Mouse (Mus musculus) adrenal gland, postnatal 14 days (tissue): ENCODE measurements around the gene Cd164l2. TPM values are rescaled to one million over a fixed set of nuclear protein-coding genes. Genes with fewer than 3 reads are reported as not detected.

Source experiments
- DNase-seq: peaks from one replicate; pipeline ENCODE4 v3.0.0; 2021; ENCODE audit warnings: mixed read lengths
- long read RNA-seq, 2 experiments: library from polyadenylated mRNA; stranded (forward); transcript quantifications; one replicate each; pipeline ENCODE4 v2.0.0; 2021
- total RNA-seq: library from RNA; stranded (reverse); gene quantifications from 2 replicates; pipeline ENCODE4 v1.2.3, GENCODE M21; 2021

The Cd164l2 gene
- total RNA-seq = 2.4 and 5.0 TPM in 2 replicates
- long read RNA-seq, experiment 1, partial matches to known transcripts = 0 of 2 reads
- long read RNA-seq, experiment 1, other reads (novel, unspliced or antisense) = 1 of 2 reads
- long read RNA-seq, experiment 2, partial matches to known transcripts = 0 of 2 reads
- long read RNA-seq, experiment 2, other reads (novel, unspliced or antisense) = 0 of 2 reads

DNA sequence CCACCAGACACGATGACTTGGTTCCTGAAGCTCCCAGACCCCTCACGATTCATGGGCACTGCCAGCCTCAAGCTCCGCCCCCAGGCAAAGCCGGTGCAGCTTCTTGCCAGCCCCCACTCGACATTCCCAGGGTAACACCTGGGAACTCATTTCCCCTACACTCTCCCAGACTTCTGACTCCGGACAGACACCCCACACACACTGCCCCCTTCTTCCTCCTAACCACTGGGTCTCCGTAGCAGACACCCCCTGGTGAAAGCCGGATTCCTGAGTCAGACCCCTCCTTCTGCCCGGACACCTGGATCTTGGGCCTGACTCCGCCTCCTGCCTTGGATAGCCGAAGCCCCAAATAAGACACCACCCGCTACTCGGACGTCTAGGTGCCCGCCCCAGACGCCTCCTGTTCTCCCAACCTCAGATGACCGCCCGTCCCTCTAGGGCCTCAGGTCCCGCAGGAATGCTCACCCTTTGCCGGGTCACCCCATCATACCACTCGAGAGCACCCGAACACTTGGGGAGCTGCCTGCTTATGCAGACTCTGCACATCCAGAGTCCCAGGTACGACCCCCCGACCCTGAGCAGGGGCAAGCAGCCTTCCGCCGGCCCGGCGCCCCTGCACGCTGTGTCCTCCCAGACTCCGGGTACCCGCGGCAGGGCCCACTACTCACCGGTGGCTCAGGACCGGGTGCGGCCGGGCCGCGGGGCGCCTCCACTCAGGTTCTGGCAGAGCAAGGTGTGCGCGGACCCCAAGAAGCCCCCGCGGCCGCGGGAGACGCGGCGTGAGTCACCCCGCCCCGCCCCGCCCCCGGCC, at the start of gene Cd164l2, which contains the start of gene Gpr3:
Gene Cd164l2 (plus strand): TSS at position 381 of the 811 bp plus-strand sequence.
Gene Gpr3 (minus strand): TSS at position 786 of the 811 bp plus-strand sequence.
- DNase-seq = no peak

DNA sequence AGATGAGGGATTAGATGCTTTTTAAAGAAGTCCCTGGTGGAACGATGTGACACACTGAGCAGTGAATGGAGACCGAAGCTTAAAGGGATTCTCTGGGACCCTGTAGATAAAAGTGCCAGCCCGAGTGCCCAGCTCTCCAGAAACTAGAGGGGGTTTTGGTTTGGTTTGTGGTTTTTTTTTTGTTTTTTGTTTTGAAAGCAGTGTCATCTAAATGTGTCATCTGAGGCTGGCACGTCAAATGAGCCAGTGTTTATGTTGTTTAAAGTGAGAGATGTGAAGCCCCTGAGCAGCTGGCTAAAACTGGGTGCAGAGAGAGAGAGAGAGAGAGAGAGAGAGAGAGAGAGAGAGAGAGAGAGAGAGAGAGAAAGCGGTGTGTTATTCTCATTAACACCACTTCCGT, 49.7 kb upstream of the Cd164l2 start:
- no peak for DNase-seq

DNA sequence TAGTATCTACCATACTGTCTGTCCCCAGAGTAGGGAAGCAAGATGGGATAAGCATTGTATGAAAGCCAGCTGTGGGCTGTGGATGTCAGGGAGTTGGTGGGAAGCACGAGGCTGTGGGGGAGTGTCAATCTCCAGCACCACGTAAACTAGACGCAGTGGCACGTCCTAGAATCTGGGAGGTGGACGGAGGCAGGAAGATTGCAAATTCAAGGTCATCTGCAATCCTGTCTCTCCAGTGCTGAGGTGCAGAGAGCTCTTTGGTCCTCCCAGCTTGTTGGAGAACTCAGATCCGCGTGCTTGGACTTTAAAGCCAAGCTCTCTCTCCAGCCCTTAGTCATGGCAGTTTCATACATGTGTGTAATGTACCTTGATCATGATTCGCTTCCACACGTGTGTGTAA, 45.2 kb upstream of the Cd164l2 start:
- no peak for DNase-seq

DNA sequence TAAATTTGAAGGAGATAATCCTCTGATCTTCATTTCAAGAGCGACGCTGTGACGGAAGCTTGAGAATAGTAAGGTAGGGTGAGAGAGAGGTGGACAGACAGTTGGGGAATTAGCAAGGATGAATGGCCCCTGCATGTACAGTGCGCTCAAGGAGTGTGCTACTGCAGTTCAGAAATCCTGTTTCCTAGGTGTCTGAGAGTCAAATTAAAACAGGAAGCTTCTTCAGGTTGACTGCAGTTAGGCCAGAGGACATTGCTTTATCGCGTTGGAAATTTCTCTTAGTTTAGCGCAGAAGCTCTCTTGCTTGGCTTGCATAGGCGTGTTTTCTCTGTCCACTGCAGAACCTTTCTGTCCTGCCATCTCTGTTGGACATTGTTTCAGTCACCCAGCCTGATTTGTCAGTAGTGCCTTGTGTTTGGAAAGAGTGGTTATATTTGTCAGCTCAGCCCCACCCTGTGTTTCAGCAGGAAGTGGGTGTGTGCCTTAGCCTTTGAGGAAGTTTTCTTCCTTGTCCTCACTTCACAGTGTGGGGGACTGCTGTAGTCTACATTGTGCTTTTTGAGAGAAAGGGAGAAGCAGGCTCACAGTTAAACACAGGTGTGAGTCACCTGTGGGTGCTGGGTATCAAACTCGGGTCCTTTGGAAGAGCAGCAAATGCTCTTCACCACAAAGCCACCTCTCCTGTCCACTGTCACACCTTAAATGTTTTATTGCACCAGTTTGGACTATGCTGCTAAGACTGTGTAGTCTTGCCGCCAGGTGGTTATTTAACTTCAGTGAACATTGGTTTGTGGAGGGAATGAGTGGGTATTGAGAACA, 42.5 kb upstream of the Cd164l2 start:
- DNase-seq = peak; percentile 25

DNA sequence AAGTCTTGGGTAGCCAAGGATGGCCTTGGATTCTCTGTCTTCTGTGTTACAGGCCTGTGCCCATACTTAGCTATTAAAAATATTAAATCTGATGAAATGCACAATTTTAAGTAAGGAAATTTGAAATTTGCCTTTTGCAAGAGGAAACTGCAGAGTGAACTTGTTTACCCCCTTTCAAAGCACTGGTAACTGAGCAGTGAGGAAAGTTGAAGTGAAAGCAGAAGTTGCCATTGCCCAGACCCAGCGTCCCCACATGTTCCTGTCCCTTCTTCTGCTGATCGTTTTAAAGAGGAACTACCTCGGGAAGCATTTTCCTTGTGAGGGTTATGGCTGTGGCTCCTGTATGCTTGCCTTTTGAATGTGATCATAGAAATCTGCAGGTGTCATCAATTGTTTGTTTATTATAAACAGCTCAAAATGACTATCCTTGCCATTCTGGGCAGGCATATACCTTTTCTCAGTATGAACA, 41.8 kb upstream of the Cd164l2 start:
- no peak for DNase-seq

DNA sequence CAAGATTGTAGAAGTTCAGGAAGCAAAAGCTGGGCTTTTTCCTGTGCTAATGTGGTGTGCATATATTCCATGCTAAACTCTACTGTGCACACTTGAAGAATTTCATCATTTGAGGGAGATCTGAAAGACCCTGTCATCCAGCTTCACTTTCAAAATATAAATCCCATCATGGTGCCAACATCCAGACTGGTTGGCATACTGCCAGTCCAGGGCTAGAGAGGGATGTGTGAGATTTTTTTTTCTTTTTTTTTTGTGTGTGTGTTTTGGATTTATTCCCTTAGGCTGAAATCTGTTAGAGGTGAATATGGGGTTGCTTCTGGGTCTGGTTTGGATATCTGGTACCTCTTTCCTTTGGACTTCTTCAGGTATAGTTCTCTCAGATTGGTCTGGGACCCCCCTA, 41.3 kb upstream of the Cd164l2 start:
- DNase-seq = no peak

DNA sequence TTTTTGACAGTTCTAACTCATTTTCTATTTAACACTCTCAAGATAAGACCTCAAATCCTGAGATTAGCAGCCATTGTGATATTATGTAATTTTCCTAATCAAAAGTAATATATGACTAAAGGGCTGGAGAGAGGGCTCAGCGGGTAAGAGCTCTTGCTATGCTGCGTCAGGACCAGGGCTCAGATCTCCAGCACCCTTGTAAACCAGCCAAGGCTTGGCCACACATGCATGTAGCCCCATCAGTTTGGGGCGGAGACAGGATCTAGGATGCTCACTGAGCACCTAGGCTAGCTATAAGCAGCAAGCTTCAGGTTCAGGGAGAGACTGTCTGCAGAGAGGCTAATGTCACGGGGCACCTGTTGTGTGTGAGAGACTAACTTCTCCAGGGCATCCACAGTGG, 39.5 kb upstream of the Cd164l2 start:
- no peak for DNase-seq

DNA sequence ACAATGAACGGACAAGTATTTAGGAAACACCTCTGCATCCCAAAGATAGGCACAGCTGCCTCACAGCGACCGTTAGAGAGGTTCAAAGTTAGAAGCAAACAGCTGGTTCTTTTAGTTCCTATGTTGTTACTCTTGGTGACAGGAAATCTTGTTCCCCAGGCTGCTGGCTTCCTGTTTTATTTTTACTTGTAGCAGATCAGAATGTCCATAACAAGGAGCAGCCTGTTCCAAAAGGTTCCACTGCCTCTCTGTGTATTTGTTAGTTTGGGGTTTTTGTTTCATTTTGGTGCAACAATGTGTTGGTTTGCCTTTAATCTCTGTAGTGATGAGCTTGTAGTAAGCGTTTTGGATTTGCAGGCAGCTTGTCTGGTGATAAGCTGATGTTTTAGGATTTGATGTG, 37.6 kb upstream of the Cd164l2 start:
- DNase-seq = no peak

DNA sequence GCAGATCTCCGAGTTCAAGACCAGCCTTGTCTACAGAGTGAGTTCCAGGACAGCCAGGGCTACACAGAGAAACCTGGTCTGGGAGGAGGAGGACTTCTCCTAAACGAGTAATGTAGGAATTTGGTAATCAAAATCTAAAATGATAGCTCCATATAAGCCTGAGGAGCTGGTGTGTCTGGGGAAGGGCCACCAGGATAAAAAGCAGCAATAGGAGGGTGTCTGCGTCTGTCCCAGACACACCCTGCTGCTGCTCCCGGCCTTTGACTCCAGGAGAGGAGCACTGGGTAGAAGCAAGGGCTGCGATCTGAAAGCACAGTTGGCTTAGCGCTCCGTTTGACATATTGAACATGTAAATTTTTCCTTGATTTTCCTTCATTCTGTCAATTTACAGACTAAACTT, 36.7 kb upstream of the Cd164l2 start:
- no peak for DNase-seq

DNA sequence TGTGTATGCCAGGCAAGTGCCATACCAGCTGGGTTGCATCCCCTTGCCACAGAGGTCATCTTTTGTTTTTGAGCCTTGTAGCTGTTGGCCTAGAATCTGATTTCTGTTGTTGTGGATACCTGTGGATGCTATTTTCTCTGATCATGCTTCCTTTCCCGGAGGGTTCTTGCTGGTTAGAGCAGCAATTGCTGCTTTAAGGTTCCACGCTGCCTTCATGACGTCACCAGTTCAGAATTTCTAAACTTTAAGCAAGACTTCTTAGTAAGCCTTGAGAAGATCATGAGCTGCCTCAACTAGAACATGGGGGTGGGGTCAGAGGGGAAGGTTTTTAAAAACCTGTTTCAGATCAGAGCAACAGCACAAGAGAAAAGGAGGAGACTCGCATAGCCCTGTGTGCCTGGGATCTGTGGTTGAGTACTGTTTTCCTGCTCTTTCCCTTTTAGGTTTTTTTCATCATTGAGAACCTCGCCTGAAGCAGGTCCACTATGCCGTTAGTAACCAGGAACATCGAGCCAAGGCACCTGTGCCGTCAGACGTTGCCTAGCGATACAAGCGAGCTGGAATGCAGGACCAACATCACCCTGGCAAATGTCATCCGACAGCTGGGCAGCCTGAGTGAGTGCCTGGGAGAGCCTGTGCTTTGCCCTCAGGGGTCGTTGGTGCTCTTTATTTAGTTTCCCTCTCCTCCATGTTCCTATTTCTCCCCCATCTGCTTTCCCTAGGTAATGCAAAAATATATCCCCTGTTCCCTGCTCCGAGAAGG, 35.8 kb upstream of the Cd164l2 start:
- no peak for DNase-seq

DNA sequence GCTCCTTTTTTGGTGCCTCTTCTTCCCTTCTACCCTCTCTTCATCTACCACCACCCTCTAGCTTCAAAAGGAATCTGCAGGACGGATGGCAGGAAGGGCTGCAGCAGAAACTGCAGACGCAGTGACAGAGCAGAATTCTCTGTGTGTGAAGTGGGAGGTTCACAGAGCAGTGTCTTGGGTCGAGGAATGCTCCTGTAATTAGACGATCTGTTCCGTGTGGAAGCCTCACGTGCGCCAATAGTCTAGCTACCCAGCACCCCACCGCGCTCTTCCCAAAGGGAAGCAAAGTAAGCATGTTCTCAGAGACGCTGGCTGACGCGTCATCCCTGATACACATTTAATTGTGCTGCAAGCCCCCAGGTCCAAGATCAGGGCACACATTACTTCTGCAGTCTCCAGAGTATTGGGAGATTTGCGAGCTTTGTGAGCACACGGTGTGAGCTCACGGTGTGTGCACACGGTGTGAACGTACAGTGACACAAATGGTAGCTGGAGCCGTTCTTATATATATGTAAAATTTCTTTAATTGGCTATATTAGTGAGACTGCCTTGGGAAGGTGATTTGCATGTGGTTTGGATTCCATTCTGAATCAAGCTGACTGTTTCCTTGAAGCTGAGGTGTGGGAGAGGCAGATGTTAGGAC, 35.0 kb upstream of the Cd164l2 start:
- DNase-seq = no peak

DNA sequence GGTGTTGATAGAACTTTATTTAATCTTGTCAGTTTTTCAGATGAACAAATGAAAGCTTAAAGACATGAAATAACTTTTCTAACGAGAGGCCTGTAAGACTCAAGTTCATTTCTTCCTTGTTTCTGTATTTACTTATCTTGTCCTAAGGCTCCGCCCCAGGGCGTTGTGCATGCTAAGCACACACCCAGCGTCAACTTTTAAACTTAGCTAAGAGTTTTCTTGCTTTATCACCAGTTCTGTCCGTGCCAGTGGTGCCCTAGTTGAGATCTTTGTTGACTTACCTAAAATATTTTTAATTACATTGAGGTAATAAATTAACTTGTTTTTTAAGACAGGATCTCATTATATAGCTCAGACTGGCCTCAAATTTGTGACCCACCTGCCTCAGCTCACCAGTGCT, 33.6 kb upstream of the Cd164l2 start:
- no peak for DNase-seq

DNA sequence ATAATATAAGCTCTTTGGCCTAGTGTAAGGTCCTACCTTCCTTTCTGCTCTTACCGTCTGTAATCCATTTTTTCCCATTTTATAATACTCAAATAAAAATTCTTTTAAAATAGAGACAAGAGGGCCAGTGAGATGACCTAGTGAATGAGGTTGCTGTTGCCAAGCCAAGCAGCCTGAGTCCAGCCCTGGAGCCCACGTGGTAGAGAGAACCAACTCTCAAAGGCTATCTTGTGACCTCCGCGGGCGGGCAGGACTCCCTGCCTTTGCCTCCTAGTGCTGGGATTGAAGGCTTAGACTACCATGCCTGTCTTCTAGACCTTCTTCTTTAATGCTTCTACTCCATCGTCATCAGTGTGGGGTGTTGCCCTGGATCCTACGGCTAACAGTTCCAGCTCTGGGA, 32.7 kb upstream of the Cd164l2 start:
- no peak for DNase-seq

DNA sequence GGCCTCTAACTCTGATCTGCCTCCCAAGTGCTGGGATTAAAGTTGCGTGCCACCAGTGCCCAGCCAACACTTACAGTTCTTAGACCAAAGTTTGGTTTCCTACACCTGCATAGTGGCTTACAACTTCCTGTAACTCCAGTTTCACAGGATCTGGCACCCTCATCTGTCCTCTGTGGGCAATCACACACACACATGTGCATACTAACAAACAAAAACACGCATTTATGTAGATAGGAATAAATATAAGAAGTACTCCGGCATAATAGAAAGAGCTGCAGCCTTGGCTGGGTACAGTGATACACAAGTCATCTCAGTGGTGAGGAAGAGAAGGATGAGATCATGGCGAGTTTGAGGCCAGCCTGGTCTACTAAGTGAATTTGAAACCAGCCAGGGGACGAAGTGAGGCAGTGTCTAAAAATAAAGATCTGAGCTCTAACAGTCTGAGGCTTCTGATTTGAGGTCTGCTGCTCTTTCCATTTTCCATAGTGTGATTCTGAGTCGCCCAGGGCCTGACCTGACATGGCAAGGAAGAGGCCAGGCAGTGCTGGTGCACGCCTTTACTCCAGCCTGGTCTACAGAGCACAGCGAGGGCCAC, 29.4 kb upstream of the Cd164l2 start:
- no peak for DNase-seq

DNA sequence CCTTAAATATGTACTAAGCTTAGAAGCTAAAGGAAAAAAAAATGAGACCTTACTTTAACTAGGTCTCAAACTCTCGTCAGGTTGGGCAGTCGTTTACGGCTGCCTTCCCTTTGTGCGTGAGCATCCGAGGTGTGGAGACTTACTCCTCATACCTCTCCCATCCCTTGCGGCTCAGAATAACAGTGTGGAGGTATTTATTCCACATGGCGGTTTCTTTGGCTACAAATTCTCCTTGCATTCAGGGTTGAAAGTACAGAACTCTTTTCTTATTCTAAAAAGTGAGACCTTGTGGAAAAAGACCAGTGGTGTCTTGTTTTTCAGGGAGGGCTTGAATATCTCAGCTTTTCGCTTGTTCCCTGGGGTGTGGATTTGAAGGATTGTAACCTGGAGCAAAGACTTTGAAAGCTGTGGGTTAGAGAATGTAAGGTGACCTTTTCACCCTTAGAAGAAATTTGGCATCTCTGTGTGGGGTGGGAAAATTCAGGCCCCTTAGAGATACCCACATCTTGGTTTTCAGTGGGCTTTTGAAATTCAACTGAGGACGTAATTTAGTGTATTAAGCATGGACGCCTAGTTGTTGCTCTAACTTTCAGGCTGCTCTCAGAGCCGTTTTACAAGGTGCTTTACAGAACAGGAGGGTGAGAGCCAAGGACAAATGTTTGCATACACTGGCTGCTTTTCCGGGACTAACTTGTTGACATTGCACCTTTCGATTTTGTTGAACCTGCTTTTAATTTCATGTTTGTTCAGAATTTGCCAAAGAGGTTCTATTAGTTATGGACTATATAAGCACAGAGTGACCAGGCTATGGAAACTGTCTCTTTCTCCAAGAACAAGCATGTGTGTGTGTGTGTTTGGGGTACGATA, 27.7 kb upstream of the Cd164l2 start:
- DNase-seq = no peak

DNA sequence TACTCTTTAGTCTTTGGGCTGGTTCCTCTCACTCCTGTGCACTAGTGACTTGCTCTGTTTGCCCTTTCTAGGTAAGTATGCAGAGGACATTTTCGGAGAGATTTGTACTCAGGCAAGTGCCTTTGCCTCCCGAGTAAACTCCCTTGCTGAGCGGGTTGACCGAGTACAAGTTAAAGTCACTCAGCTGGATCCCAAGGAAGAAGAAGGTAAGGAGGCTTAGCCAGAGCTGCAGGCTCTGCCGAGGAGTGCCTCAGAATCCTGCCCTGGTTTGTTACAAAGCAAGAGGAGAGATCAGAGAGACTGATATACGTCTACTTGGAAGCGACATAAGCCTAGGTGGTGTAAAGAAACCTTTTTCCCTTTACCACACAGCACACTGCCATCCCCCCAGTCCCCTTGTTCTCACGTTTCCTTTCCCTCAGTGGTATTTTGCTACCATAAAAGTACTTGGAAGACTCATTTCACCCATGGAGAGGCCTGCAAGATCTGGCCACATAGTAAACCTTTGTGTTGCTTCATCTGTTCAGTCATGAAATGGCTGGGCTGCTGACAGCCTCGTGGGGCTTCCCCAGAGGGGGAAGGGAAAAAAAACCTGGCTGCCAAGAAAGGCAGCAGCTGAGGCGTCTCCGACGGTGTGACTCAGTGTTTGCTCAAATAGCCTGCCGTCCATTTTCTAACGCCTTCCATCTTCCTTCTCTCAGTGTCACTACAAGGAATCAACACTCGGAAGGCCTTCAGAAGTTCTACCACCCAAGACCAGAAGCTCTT, 26.8 kb upstream of the Cd164l2 start:
- peak; percentile 76 for DNase-seq

DNA sequence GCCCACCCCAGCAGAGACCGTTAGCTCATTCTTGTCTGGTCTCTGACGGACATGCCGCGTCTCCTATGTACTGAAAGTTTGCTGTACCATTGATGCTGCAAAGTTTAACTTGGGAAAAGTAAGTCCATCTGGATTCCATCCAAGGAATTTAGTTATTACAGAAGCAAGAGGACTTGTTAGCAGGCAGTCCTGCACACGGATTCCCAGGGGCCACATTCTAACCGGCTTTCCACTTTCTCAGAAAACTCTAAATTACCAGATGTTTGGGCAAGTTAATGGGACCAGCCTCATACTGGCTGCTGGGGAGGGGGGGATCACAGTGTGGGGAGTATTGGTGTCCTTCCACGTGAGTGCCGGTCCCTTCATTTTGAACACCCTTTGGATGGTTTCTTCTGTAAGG, 26.0 kb upstream of the Cd164l2 start:
- DNase-seq = no peak

DNA sequence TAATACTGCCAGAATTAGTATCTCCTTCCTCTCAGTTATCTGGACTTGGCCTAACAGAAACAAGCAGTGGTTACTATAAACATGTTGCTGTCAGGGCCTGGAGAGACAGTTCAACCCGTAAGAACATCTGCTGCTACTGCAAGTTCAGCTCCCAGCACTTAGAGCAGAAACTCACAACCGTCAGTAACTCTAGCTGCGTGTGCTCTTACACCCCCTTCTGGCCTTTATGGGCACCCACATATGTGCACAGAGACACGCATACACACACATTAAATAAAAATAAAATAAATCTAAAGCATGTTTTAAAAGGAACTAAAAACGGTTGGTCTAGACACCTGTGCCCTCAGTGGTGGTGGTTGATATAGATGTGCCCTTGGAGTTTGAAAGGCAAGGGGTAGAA, 25.1 kb upstream of the Cd164l2 start:
- no peak for DNase-seq

DNA sequence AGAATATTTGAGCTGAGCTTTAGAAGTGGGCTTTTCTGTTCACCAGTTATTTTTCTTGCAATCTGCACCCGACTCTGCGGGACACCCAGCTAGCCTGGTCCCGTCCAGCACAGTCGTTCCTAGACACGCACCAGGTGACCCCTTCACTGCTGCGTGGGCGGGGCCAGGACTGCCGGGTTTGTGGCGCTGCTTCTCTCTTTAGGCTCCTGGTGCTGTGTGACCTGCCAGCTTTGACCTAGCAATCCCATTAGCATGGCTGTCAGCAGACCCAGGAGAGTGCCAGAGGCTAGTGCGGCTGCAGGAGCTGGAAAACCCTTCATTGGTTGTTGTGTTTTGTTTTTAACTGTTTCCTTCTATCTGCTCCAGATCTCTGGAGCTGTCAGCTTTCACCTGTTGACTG, 22.5 kb upstream of the Cd164l2 start:
- DNase-seq = no peak

DNA sequence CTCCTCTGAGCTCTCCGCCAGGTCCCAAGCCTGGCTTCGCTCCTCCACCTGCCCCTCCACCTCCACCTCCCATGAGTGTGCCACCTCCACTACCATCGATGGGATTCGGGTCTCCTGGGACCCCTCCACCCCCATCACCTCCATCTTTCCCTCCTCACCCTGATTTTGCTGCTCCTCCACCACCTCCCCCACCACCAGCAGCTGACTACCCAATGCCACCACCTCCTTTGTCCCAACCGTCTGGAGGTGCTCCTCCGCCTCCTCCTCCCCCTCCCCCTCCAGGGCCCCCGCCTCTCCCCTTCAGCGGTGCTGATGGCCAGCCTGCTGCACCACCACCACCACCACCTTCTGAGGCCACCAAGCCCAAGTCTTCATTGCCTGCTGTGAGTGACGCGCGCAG, 17.4 kb upstream of the Cd164l2 start:
- no peak for DNase-seq
